Mouse (Mus musculus) erythroblast, adult 5-6 weeks (primary cell): ENCODE results near the gene Ereg. TPM values are rescaled to one million over a fixed set of nuclear protein-coding genes. Genes with fewer than 3 reads are reported as not detected.

Experiments
- ATAC-seq: replicated peaks from 2 replicates; pipeline ENCODE4 v1.8.0; 2016; ENCODE audit warnings: moderate number of reproducible peaks, mild to moderate bottlenecking, moderate TSS enrichment, inconsistent platforms; ENCODE audit not compliant: poor library complexity, low FRiP score, severe bottlenecking
- total RNA-seq, 2 experiments: library from RNA; stranded (forward) in 1 of 2; stranded (reverse) in 1 of 2; fragments of 150-400 nt in 1 of 2; fragments of 200-764, 138-1000 nt in 1 of 2; gene quantifications; 2 replicates each; pipeline versions ENCODE4 v1.2.3 to v1.2.4; 2015 to 2017; ENCODE audit warnings: low replicate concordance in 2 of 2

Ereg gene
- total RNA-seq, 2 experiments from 2014 or later: not detected

DNA sequence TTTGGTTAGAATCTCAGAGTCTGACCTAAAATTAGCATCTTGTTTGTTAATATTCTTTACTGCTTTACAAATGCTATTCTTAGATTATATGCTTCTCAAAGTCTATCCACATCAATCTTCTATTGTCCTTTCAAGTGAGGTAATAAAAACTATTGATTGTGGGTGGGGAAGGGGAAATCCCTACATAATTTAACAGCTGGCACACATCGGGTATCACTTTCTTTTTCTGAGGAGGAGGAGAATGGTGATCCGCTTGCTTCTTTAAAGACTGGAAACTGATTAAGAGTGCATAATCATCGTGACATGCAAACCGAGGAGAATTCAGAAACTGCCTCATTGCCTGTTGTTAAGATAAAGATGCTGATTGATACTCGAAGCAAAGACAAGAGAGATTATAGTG lies 31.8 kb downstream of the Ereg start:
- ATAC-seq: no peak

DNA sequence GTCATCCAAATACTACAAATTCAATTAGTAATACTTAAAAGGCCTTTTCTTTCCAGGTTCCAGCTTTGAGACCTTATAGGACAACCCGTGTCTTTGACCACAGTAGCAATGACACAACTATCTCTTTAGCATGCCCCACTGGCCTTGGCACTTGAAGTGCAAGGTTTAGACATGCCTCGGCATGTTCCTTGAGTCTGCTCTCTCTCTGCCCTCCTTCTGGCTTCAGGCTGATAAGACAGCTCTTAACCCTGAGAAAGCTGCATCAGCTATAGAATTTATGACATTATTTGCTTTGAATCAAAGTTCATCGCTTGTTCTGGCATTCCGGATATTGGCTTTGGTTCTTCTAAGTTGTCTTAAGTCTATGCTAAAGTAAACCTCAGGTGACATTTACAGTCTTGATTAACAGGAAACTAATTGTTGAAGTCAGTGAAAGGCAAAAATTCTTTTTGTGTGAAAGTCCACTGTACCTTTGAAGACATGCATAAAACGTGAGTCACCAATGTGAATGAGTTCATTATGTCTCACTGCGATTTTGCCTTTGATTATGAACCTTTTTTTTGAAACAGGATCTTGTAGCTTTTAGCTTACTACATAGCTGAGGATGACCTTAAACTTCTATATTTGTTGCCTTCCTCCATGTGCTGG lies 35.7 kb downstream of the Ereg start:
- ATAC-seq: no peak

DNA sequence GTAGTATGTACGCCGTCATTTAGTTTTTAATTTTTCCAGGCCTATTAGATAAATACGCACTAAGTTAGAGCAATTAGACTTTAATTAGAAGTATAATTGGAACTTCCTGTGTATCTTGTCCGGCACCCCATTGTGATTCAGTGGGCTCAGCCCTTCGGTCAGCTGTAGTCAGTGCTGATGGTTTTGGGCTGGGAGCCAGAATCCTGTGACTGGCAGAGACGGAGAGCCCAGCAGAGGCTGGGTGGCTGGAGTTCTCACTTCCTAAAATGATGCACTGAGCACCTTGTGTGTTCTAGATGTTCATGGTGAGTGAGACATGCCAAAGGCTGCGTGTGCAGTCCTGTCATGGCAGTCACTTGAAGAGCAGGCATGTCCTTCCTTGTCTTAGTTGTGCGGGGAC lies 36.6 kb downstream of the Ereg start:
- no peak for ATAC-seq

DNA sequence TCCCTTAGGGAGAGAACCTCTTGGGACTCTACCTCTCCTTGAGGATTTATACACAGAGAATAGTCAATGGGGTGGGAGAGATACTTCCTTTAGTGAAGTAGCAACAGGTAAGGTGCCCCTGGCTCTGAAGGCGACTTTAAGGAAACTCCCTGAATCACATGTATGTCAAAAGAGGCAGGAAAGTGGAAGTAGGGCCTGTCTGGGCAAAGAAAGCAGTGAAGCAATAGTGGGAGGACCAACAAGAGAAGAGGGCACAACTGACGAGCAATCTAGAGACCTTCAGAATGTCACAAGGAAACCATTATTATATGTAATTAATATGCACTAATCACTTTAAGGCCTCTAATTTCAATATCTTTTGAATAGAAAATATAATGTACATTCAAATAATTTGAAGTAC lies 39.5 kb downstream of the Ereg start:
- ATAC-seq: no peak

DNA sequence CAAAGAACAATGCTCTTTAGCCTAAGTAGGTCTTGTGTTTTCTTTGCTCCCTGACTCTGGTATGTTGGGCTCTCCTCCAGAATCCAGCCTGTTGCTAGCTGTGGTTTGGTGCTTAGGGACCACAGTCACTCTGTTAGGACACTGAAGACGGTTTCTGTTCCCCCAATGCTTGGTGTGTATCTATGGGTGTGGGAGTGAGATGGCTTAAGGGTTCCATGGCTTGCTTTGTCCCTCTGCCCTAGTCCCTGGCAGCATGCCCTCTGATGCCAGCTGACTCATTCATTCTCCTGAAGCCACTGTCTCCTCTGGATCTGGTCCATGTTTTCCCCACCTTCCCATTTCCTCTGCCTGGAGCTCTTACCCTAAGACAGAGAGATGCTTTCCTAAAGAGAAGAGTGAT lies 40.2 kb downstream of the Ereg start:
- no peak for ATAC-seq

DNA sequence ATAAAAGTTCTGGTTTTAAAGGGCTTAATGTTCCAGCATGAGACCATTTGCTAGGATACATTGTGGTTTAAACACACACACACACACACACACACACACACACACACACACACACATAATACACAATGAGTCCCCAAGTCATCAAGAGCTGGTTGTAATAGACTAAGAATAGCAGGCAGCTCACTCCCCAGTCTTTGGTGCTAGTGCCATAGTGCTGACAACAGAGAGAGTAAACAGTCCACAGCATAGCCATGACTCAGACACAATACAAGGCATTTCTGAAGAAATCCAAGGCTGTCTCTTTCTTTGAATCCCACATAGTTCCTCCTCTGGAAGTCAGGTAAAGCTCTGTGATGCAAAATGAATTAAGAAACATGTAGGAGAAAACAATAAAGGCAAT lies 44.2 kb downstream of the Ereg start:
- ATAC-seq: no peak

DNA sequence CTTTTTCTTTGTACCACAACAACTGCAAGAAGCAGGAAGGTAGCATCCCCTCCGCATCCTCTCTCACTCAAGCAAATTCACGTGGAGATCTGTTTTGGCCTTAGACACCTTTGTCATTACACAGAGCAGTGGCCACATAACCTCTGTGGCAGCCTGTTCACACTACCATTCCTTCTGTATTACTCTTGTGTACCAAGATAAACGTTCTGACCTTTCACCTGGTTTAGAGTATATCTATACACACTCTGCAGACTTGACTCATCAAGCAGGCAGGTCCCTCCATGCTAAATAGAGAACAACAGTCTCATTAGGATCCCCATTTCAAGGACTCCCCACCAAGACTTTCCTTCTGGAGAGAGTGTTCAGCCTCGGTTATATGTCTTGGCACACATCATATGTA lies 49.0 kb downstream of the Ereg start:
- ATAC-seq: no peak

DNA sequence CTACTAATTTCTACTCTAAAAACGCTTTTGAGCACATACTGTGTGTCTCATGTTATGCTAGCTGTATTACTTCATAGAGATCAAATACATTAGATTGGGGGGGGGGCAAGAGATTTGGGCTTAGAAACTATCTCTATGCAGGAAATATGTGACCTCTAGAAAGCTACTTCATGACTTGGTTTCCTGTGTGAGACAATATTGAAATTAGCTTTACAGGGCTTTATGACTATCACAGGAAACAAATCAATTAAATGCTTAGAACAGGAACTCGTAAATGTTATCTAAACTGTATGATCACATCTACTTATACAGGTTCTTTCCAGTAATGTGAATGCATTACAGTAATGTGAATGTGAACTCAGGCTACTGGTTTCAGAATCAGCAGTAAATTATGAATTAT lies 49.7 kb downstream of the Ereg start:
- no peak for ATAC-seq

DNA sequence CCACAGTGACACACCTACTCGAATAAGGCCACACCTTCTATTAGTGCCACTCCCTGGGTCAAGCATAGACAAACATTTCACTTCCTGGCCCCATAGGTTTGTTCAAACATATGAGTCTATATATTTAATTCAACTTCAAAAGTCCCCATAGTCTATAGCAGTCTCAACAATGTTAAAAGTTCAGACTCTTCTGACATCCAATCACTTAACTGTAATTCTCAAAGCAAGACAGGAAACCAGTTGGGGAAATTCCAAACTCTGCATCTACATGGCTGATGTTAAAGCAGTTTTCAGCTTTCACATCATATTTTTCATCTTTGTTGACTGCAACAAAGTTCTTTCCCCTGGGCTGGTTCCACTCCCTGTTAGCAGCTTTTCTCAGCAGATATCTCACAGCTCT lies 52.2 kb downstream of the Ereg start:
- ATAC-seq: no peak

DNA sequence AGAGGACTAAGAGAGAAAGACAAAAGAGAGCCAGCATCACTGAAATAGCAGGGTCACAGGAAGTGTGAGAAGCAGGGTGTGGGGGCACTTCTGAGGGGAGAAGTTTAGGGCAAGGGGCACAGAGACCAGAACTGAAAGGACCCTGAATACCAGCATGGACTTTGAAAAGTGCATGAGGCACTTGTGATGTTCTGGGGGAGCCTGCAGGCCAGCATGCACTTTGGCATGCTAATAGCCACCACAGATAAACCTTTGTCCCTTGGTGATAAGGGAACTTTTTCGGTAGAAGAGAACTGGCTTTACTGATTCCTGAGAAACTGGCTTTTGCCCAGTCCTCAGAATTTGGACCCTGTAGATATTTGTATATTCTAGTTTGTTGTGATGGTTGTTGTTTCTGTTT lies 60.5 kb downstream of the Ereg start:
- ATAC-seq: no peak

DNA sequence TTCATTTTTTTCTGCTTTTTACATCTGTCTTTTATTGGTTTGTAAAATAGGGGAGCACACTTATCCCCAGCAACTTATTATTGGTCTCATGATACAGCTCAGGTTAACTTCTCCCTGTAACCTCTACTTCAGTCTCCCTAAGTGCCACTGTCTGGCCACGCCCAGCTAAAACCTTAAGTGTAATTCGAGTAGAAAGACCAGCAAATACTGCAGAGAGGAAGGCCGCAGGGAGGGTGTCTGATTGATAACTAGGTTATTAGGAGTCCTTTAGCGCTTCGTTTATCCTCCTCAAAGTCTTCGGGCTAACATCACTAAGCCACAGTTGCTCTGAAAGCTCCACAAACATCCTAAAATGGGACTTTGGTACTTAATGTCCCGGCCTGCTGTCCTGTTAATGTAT lies 64.5 kb downstream of the Ereg start:
- ATAC-seq: no peak

DNA sequence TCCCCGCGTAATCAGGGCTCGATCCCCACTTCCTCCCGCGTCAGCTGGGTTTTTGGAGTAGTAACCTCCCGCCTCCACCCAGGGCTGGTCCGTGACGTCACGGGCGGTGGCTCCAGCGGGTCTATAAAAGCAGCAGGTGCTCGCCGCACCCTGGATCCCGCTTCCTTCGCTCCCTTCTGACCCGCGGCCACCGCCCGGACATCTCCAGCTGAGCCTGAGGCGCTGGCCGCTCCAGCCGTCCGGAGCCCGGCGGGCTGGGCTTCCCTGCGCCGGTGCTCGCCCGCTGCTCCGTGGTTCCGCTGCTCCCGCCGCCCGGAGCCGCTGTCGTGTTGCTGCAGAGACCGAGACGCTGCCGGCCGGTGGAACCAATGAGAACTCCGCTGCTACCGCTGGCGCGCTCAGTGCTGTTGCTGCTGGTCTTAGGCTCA lies 65.0 kb downstream of the Ereg start, which contains the start of gene Areg:
Areg (plus strand) TSS at position 154 of the 428 bp plus-strand sequence.
- no peak for ATAC-seq

DNA sequence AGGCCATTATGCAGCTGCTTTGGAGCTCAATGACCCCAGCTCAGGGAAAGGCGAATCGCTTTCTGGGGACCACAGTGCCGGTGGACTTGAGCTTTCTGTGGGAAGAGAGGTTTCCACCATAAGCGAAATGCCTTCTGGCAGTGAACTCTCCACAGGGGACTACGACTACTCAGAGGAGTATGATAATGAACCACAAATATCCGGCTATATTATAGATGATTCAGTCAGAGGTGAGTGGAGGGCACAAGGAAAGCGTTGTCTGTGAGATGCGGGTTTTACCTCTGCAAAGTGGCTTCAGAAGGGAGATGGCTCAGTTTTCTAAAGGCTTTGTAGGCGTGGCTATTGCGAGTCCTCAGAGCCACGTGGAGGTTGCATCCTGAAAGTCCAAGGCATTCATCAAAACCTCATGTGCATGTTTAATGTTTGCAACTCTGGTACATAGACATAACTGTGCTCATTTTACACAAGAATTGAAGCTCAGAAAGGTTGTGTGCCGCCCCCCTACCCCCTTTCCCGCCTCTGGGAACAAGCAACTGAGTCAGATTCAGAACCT lies 66.5 kb downstream of the Ereg start:
- no peak for ATAC-seq

Other genes with a start within 250 kb of the Ereg start
- not detected in 2 replicates for gene Cxcl1, start 183.4 kb upstream of the Ereg start, total RNA-seq (2015; ENCODE audit: low replicate concordance)
- not detected in 2 replicates for gene Cxcl1, start 183.4 kb upstream of the Ereg start, total RNA-seq (2017; ENCODE audit: low replicate concordance)
- 1.0 and 4.8 TPM in 2 replicates for gene Cxcl2, start 170.8 kb upstream of the Ereg start, total RNA-seq (2015; ENCODE audit: low replicate concordance)
- gene Cxcl2, start 170.8 kb upstream of the Ereg start, total RNA-seq (2017; ENCODE audit: low replicate concordance): 1.9 and 3.5 TPM in 2 replicates
- 0.38 and 1.7 TPM in 2 replicates for gene Mthfd2l, start 143.5 kb upstream of the Ereg start, total RNA-seq (2015; ENCODE audit: low replicate concordance)
- gene Mthfd2l, start 143.5 kb upstream of the Ereg start, total RNA-seq (2017; ENCODE audit: low replicate concordance): 3.0 TPM in 1 of 2 replicates, not detected in the other
- not detected in 2 replicates for gene Epgn, start 47.2 kb upstream of the Ereg start, total RNA-seq (2015; ENCODE audit: low replicate concordance)
- gene Epgn, start 47.2 kb upstream of the Ereg start, total RNA-seq (2017; ENCODE audit: low replicate concordance): not detected in 2 replicates
- gene Areg, start 65.0 kb downstream of the Ereg start, total RNA-seq (2015; ENCODE audit: low replicate concordance): not detected in 2 replicates
- not detected in 2 replicates for gene Areg, start 65.0 kb downstream of the Ereg start, total RNA-seq (2017; ENCODE audit: low replicate concordance)